Mouse (Mus musculus): ENCODE data around the gene Sel1l3.

DNA sequence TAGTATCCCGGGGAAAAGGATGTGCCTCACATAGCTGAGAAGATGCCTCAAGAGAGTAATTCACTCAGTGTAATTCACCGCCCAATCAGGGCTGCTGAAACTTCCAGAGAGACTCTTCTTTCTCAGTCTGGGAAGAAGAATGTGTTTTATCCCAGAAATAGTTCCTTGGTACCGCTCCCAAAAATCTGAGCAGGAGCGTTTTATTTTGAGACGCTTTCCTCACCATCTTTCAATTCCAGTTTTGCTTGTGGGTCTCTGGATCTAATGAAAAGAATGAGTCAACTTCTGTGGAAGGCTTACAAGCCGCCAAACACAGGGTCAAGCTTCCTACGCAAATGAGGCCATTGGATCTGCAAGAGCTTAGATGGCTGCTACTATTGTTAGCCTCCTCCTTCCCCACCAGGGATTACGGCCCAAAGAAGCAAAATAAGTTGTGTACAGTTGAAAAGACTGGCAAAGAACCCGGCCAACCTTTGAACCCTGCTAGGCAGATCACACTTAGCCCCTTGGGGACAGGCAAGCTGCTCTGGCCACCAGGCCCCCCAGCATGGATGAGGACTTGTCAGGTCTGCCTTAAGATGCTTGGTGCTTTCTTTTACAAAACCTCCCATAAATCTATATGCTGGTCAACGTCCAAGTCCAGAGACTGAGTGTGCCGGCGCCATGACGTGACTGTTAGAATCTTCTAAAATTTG is 57.6 kb downstream of the Sel1l3 start:
- TF ChIP-seq CTCF (IDR thresholded peaks at IDR 0.05) (no peak), EP300 (IDR thresholded peaks at IDR 0.05) (no peak)

All from lung, postnatal 0 days (tissue).